Comparison of ENCODE assay signal across 8 mouse cellular contexts in the genomic region with DNA sequence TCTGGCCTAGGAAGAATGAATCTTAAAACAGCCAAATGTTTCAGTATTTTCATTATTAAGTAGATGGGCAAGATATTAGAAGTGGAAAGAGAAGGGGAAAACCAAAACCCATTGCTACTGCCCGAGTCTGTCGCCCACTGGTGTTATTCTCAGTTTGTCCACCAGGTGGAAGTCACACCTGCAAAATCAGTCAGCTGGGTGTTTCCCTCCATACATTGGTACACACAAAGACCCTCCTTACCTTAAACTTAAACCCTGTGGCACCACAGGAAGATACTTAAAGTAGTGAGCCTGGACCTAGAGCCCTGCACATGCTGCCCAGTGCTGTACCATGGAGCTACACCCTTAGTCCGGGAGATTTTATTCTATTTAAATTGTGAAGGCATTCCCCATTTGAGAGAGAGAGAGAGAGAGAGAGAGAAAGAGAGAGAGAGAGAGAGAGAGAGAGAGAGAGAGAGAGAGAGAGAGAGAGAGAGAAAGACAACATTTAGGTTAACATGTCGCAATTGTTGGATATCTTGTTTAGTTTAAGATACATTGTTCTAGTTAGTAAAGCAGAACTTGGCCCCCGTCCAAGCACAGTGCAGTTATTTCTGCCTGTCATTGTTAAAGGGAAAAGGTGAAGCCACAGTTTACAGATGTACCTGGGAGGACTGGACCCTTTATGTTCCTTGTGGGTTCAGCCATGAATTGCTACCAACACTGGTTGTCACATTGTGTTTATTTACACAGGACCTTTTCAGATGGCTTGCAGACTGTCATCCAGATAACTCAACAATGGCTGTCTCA. TPM values are rescaled to one million over a fixed set of nuclear protein-coding genes. Genes with fewer than 3 reads are reported as not detected.
DNase-seq lines count a peak whose midpoint lies in the region; ATAC-seq lines count a peak whose summit lies in the region.

No protein-coding gene starts in this region.

- no peak overlapping the region for H3K4me3 ChIP-seq in heart, embryonic 12.5 days

- peaks cover 56% of the 10 kb centered on the region for H3K4me1 ChIP-seq in heart, embryonic 12.5 days (replicated peaks)

- WGBS in heart, embryonic 12.5 days, result 37% methylated on average over 5 of the region's 5 CpGs

- H3K27ac ChIP-seq in heart, embryonic 12.5 days (ENCODE audit: poor library complexity, severe bottlenecking), result peak overlapping the region; percentile 97; the same call in 1 of the 2 replicates

- peak; percentile 86 for DNase-seq in layer of hippocampus, adult 11-12 months (ENCODE audit: low spot score)
- no peak for DNase-seq in layer of hippocampus, adult 9-11 months
- DNase-seq in ZHBTc4 (ENCODE audit: low read depth, low spot score), result peak; percentile 74
- DNase-seq in embryo, embryonic 10.5 days (ENCODE audit: low spot score), result peak; percentile 84
- DNase-seq in layer of hippocampus, postnatal 10 days (ENCODE audit: low spot score in 2 of 2), result peak; percentile 85 to 87
- DNase-seq in spleen, postnatal 4 days (ENCODE audit: low spot score in 2 of 2), result peak; percentile 72 to 89

- ATAC-seq in heart, embryonic 12.5 days (ENCODE audit: insufficient number of reproducible peaks, low FRiP score), result no peak
- ATAC-seq in megakaryocyte-erythroid progenitor cell, adult 5-6 weeks (replicated peaks; ENCODE audit: low FRiP score, low TSS enrichment, poor library complexity, severe bottlenecking), result peak; percentile 49; the same call in 1 of the 2 replicates

- H3K36me3 ChIP-seq in heart, embryonic 12.5 days, result no peaks in the 10 kb centered on the region

- no peak overlapping the region for H3K9ac ChIP-seq in heart, embryonic 12.5 days

- no peaks in the 10 kb centered on the region for H3K27me3 ChIP-seq in heart, embryonic 12.5 days (replicated peaks)

- H3K4me2 ChIP-seq in heart, embryonic 12.5 days, result no peak overlapping the region

- H3K9me3 ChIP-seq in heart, embryonic 12.5 days (replicated peaks), result no peaks in the 10 kb centered on the region

RNA-seq across cellular contexts. Expression of gene Hacl1, which starts 16.0 kb away (rescaled TPM):
- 7.9 and 13.2 TPM in 2 replicates for polyA plus RNA-seq in heart, embryonic 12.5 days (2016; fragmentation: Nextera tagmentation; extraction: Ambion mirVana)
- total RNA-seq in layer of hippocampus, postnatal 10 days (2021), result 1 to 10 TPM; 8.9 TPM
- 5.2 and 13.0 TPM in 2 replicates for total RNA-seq in megakaryocyte-erythroid progenitor cell, adult 5-6 weeks (2014; fragmentation: Nextera tagmentation)
- 15.4 and 29.6 TPM in 2 replicates for total RNA-seq in megakaryocyte-erythroid progenitor cell, adult 5-6 weeks (2017)

RNA-seq across cellular contexts. Expression of gene Btd, which starts 16.2 kb away (rescaled TPM):
- polyA plus RNA-seq in heart, embryonic 12.5 days (2016; fragmentation: Nextera tagmentation; extraction: Ambion mirVana), result 23.1 and 27.8 TPM in 2 replicates
- total RNA-seq in layer of hippocampus, postnatal 10 days (2021), result 10 to 100 TPM; 11.8 to 11.9 TPM
- total RNA-seq in megakaryocyte-erythroid progenitor cell, adult 5-6 weeks (2014; fragmentation: Nextera tagmentation), result 5.4 and 10.4 TPM in 2 replicates
- 5.6 and 7.4 TPM in 2 replicates for total RNA-seq in megakaryocyte-erythroid progenitor cell, adult 5-6 weeks (2017)

RNA-seq across cellular contexts. Expression of gene Gm49387, which starts 16.4 kb away (rescaled TPM):
- polyA plus RNA-seq in heart, embryonic 12.5 days (2016; fragmentation: Nextera tagmentation; extraction: Ambion mirVana), result 0.10 and 3.7 TPM in 2 replicates
- not detected for total RNA-seq in layer of hippocampus, postnatal 10 days (2021)
- not detected in 2 replicates for total RNA-seq in megakaryocyte-erythroid progenitor cell, adult 5-6 weeks (2014; fragmentation: Nextera tagmentation)
- not detected in 2 replicates for total RNA-seq in megakaryocyte-erythroid progenitor cell, adult 5-6 weeks (2017)
